Mouse (Mus musculus) granulocyte monocyte progenitor cell, adult 5-6 weeks (primary cell): Measurements from ENCODE around the gene Cbx3. TPM values are rescaled to one million over a fixed set of nuclear protein-coding genes. Genes with fewer than 3 reads are reported as not detected.

Experiments
- ATAC-seq: replicated peaks from 2 replicates; pipeline ENCODE4 v1.8.0; 2016; ENCODE audit warnings: mild to moderate bottlenecking, moderate TSS enrichment, inconsistent platforms; ENCODE audit not compliant: poor library complexity, severe bottlenecking
- total RNA-seq, 2 experiments: library from RNA; stranded (forward) in 1 of 2; stranded (reverse) in 1 of 2; fragments of 200-712, 200-1000 nt in 1 of 2; fragments of >200 nt in 1 of 2; fragmentation: Nextera tagmentation in 1 of 2; gene quantifications; 2 replicates each; pipeline ENCODE4 v1.2.3; 2014 to 2017

The Cbx3 gene
- total RNA-seq, 2 experiments from 2014 or later: 259 to 377 TPM

DNA sequence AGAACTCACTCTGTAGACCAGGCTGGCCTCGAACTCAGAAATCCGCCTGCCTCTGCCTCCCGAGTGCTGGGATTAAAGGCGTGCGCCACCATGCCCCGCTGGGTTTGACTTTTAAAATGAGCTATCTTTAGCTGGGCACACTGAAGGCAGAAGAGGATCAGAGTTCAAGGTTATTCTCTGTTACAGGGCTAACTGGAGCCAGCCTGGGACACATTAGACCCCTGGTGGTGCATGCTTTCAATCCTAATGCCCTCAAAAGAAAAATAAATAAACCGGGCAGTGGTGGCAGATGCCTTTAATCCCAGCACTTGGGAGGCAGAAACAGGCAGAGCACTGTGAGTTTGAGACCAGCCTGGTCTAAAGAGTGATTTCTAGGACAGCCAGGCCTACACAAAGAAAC lies 44.7 kb downstream of the Cbx3 start:
- no peak for ATAC-seq

DNA sequence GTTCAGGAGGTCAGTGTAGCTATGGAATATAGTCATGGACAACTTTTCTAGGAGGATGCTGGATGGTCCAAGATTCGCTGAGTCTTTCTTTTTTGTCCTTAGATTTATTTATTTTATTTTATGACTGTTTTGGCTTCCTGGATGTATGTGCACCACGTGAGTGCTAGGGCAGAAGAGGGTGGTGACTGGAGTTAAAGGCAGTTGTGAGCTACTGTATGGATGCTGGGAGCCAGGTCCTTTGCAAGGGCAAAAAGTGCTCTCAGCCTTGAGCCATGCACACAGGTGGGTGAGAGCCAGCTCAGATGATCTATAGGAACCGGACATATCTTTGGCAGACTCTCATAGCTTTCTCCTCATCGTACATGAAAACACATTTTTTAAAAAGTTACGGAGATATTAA lies 53.1 kb downstream of the Cbx3 start:
- ATAC-seq: no peak

DNA sequence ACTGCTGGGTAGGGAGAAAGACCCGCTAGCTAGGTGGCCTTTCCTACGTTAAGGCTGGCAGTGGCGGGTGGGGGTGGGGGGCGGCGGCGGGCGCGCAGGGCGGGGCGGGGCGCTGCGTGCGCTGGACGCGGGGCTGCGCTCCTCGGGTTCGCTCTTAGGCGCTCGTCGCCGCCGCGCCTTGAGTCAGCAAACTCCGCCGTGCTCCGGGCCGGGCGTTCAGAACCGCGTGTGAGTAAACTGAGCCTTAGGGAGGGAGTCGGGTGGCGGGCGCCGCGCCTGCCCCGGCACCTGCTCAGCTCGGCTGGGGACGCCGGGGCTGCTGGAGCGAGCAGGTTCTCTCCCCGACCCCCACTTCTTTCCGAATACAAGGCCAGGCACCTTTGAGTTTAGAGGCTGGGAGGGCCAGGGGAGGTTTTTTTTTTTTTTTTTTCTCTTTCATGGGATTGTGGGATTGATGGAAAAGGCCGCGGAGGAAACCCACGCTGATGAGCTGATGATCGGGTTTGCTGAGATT lies 53.7 kb downstream of the Cbx3 start, which contains the start of gene Snx10:
Snx10 (plus strand) TSS at position 95 of the 514 bp plus-strand sequence.
- ATAC-seq: peak; percentile 33

DNA sequence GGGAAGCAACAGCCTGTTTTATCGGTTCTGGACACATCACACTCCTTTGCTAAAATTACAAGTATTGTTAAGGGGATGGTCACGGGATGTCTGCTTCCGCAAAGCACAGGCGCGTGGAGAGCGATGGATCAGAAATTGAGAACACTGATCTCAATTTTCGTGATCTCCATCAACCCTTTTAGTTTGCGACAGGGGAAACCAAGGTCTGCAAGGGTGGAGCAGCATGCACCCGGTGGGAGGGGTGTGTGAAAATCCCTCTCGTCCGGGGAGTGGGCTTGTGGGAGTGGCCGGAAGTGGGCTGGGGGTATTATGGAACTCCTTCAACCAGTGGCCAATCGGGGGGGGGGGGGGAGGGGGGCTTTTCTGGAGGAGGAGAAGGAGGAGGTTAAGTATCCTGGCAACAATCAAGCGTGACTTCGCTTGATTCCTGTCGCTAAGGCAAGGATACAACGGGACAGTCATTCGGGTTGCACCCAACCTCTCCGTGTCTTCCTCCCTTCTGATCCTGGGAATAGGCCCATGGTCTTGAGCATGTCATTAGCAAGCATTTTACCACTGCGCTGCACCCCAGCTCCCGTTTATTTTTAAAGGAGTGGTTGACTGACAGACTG lies 54.3 kb downstream of the Cbx3 start:
- ATAC-seq: peak; percentile 42

DNA sequence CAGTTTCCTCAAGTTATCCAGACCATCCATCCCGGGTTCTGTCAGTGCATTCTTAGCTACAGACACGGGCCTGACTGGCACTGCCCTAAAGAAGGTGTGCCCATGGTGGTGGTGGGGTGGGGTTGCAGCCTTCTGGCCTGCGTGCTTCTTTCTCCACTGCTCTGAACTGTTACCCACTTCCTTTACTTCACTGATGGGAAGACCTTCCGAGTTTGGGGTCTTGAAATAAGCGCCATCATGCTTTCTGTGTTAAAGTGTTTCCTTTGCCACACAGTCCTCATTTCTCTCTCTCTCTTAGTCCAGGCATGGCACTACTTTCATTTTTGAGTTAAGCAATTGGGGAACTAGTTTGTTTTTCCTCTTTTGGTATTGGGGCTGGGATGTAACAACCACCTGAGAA lies 54.8 kb downstream of the Cbx3 start:
- ATAC-seq: peak; percentile 82

DNA sequence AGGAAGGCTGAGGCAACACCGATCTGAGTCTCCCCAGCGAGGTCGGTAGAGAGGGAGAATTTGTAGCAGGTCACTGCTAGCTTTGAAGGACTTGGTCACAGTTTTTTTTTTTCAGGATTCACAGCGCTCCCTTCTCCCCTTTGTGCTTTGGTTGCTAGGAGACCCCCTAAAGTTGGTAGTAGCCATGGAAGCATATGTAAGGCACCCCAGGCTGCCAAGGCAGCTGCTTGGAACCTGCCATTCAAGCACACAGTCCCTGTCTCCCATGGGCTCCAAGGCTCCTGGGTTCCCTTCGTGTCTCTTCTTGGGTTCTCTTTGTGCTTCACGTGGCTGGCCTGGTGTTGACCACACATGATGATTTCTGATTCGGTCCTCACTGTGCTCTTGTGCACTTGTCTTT lies 59.3 kb downstream of the Cbx3 start:
- peak; percentile 41 for ATAC-seq

Other genes with a start within 250 kb of the Cbx3 start
- gene Nfe2l3, start 37.7 kb upstream of the Cbx3 start, total RNA-seq (2014; fragmentation: Nextera tagmentation): not detected in 2 replicates
- gene Nfe2l3, start 37.7 kb upstream of the Cbx3 start, total RNA-seq (2017): 0.73 TPM in 1 of 2 replicates, not detected in the other
- gene Hnrnpa2b1, start 466 bp upstream of the Cbx3 start, total RNA-seq (2014; fragmentation: Nextera tagmentation): 1,481 and 1,500 TPM in 2 replicates
- gene Hnrnpa2b1, start 466 bp upstream of the Cbx3 start, total RNA-seq (2017): 1,312 and 1,646 TPM in 2 replicates
- 54.5 and 58.4 TPM in 2 replicates for gene Snx10, start 53.5 kb downstream of the Cbx3 start, total RNA-seq (2014; fragmentation: Nextera tagmentation)
- gene Snx10, start 53.5 kb downstream of the Cbx3 start, total RNA-seq (2017): 57.2 and 65.3 TPM in 2 replicates